Mouse (Mus musculus) layer of hippocampus, adult 9-11 months (tissue): ENCODE measurements at regions not wholly inside any gene's neighbourhood (a gene's known extent, or its start where the extent isn't known, plus 50 kb on each side); places are given as distances from the start of the nearest gene placed in this dataset.

Source experiments
- DNase-seq: peaks from one replicate; pipeline ENCODE4 v3.0.0; 2022

- DNase-seq, result no peak
Observed at GRCm38 (mm10) chr7:130042296-130042910, 450.7 kb downstream of the Wdr11 start.

- no peak for DNase-seq
Observed at GRCm38 (mm10) chr7:130043397-130044234, 452.0 kb downstream of the Wdr11 start.

GRCm38 (mm10) chr7:130044235-130044553, 452.5 kb downstream of the Wdr11 start:
- no peak for DNase-seq

- no peak for DNase-seq
Observed at GRCm38 (mm10) chr7:130044581-130044980, 452.9 kb downstream of the Wdr11 start.

GRCm38 (mm10) chr7:130046086-130046485, 454.4 kb downstream of the Wdr11 start:
- DNase-seq, result no peak

GRCm38 (mm10) chr7:130047293-130048034, 455.8 kb downstream of the Wdr11 start:
- DNase-seq, result no peak

- DNase-seq, result no peak
Observed at GRCm38 (mm10) chr7:130048106-130048772, 456.6 kb downstream of the Wdr11 start.

GRCm38 (mm10) chr7:130049461-130049860, 457.8 kb downstream of the Wdr11 start:
- DNase-seq, result no peak

GRCm38 (mm10) chr7:130050120-130050519, 458.5 kb downstream of the Wdr11 start:
- DNase-seq, result no peak

- DNase-seq, result no peak
Observed at GRCm38 (mm10) chr7:130052376-130052775, 460.7 kb downstream of the Wdr11 start.

- DNase-seq, result no peak
Observed at GRCm38 (mm10) chr7:130057708-130058107, 462.5 kb downstream of the Ate1 start.

- DNase-seq, result no peak
Observed at GRCm38 (mm10) chr7:130058267-130058666, 461.9 kb downstream of the Ate1 start.

- DNase-seq, result no peak
Observed at GRCm38 (mm10) chr7:130059684-130060607, 460.2 kb downstream of the Ate1 start.

GRCm38 (mm10) chr7:130064500-130064899, 455.7 kb downstream of the Ate1 start:
- no peak for DNase-seq

- DNase-seq, result no peak
Observed at GRCm38 (mm10) chr7:130068316-130068715, 451.9 kb downstream of the Ate1 start.

GRCm38 (mm10) chr7:130073388-130073787, 446.8 kb downstream of the Ate1 start:
- no peak for DNase-seq

GRCm38 (mm10) chr7:130073890-130074819, 446.0 kb downstream of the Ate1 start:
- peak; percentile 72 for DNase-seq

- no peak for DNase-seq
Observed at GRCm38 (mm10) chr7:130082662-130083061, 437.5 kb downstream of the Ate1 start.

- DNase-seq, result no peak
Observed at GRCm38 (mm10) chr7:130085706-130086105, 434.5 kb downstream of the Ate1 start.

- no peak for DNase-seq
Observed at GRCm38 (mm10) chr7:130089896-130090610, 430.1 kb downstream of the Ate1 start.
